Mouse (Mus musculus) cortical plate, adult 2 months (tissue): ENCODE measurements around the gene Gad1.
A peak's percentile ranks its signal among the peaks of the same experiment; 100 is the strongest.

Experiments used
- CTCF ChIP-seq: fragments of 200-500 bp; IDR thresholded peaks from 2 replicates; pipeline ENCODE4 v1.5.1; 2011; ENCODE audit warnings: mild to moderate bottlenecking, control low read depth, low read length; ENCODE audit not compliant: insufficient read depth; ENCODE audit errors: extremely low read depth
- POLR2A ChIP-seq: fragments of 200-500 bp; IDR thresholded peaks from 2 replicates; pipeline ENCODE4 v1.6.1; 2011; ENCODE audit warnings: mild to moderate bottlenecking, low read length, control low read depth; ENCODE audit not compliant: insufficient read depth; ENCODE audit errors: extremely low read depth

DNA sequence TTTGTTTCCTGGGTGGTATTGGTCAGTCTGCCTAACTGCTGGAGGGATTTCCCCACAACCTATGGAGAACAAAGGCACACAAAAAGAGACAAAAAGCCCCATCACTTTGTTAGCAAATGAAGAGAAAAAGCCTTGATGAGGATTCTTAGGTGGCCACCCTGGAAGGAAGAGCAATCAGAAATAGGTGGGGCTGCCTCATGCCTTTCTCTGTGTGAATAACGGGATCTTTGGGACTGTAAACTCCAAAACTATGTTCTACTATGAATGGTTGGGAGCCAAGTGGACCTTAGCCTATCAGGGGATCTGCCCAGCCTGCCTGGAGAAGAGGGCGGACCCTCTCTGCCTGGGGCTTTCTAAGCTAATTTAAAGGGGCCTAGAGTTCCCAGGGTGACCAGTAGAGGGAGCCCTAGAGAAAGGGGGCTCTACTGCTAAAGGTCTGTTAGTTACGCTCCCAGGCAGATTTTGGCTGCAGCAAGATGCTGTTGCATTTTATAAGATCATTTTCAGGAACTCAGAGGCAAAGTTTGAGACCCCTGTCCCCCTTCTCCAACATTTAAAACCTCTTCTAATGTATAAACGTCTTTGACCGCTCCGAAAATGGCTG is 66.5 kb downstream of the Gad1 start:
- no peak for TF ChIP-seq POLR2A
- TF ChIP-seq CTCF, result peak; percentile 21; the same call in 1 of the 2 replicates
